Mouse (Mus musculus) lung, postnatal 14 days (tissue): Measurements from ENCODE around the gene Taar7f.
"Not testable (repeated sequence)": the region's sequence is repeated elsewhere in the genome, so short reads cannot be mapped to it uniquely, and the experiment has no call there.

Experiments
- DNase-seq: peaks from one replicate; pipeline ENCODE4 v3.0.0; 2021

Taar7f gene

DNA sequence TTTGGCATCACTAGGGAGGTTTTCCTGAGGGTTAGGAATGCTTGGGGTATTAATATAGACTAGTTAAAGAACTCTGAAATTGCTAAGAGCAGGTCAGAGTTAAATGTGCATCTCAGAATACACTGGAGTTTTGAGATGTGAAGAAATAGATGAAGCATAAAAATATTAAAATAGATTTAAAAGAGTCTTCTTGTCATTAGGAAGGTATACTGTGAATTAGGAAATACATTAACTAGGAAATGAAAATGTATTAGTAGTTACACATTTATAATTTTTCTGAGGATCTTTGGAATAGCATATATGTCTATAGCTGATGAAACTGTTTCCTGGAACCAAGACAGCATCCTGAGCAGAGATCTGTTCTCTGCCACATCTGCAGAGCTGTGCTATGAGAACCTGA lies at the start of gene Taar7f:
Taar7f (plus strand) TSS at position 301 of the 400 bp plus-strand sequence.
- no peak for DNase-seq

DNA sequence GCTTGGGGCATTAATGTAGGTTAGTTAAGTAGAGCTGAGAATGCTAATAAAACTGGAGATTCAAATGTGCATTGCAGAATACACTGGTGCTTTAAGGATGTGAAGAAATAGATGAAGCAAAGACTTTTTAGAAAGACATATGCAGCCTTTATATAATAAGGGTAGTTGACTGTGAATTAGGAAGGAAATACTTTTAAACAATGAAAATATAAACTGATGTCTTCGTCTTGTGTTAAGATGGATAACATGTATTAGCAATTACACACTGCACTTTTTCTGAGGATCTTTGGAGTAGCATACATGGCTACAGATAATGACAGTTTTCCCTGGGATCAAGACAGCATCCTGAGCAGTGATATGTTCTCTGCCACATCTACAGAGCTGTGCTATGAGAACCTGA lies 49.7 kb upstream of the Taar7f start, which contains the start of gene Taar7b:
Taar7b (plus strand) TSS at position 301 of the 400 bp plus-strand sequence.
- no peak for DNase-seq

DNA sequence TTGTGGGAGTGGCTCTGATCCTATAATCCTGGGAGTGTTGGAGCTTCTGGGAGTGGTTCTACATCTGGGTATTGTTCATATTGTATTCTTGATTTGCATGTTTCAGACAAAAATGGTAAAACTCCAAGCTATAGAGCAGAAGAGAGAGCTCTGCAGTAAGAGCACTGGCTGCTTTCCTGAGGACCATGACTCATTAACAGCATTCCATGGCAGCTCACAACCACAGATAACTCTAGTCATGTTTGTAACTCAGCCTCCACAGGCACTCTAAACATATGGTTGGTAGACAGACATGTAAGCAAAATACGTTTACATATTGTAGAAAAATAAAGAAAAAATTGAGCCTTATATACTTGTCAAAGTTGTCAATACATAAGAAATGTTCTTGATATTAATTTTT lies 42.9 kb upstream of the Taar7f start:
- no peak for DNase-seq

DNA sequence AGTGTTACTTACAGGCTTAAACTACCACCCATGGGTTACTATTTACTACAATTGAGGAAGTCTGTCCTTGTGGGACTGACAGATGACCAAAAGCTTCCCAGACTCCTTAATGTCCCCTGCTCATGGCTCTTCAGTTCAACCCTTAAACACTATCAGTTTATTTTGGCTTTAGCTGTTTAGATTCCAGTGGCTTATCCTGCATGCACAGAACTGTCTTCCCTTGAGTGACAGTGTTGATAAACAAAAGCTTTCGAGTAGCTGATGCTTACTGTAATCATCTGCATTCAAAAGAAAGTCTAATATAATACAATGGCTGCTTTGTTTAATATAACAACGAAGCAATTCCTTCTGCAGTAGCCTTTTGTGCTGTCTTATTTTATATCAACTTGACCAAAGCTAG lies 42.3 kb upstream of the Taar7f start:
- no peak for DNase-seq

DNA sequence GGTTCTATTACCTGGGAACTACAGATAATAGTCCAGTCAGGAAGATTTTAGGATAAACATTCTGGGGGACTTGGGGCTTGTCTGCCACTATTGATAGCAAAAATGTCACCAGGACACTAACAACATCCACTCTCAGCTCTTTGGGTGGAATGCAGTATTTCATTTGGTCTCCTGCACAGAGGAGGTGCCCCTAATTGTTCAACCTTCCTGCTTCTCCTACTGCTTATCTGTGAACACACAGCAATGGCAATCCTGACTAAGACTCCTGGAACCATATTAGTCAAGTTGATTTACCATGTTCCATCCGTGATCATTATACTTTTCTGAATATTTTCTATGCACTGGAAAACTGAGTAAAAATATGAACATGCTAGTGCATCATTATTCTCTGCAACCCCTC lies 41.2 kb upstream of the Taar7f start:
- no peak for DNase-seq

DNA sequence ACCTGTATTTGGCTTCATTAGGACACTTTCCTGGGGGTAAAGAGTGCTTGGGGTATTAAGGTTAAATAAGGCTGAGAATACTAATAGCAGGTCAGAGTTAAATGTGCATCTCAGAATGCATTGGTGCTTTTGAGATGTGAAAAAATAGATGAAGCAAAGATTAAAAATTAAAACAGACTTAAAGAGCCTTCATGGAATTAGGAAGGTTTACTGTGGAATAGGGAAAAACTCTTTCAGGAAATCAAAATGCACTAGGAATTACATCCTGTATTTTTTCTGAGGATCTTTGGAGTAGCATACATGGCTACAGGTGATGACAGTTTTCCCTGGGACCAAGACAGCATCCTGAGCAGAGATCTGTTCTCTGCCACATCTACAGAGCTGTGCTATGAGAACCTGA lies 22.4 kb upstream of the Taar7f start, which contains the start of gene Taar7d:
Taar7d (plus strand) TSS at position 301 of the 400 bp plus-strand sequence.
- DNase-seq: no peak

DNA sequence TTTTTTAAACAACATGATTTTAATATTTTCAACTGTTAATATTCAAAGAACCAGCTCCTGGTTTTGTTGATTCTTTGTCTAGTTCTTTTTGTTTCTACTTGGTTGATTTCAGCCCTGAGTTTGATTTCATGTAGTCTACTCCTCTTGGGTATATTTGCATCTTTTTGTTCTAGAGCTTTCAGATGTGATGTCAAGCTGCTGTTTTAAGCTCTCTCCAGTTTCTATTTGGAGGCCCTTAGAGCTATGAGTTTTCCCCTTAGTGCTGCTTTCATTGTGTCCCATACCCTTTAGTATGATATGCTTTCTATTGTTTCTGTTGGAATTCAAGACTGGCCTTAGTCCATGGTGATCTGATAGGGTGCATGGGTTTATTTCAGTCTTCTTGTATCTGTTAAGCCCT lies 18.0 kb upstream of the Taar7f start:
- no peak for DNase-seq

DNA sequence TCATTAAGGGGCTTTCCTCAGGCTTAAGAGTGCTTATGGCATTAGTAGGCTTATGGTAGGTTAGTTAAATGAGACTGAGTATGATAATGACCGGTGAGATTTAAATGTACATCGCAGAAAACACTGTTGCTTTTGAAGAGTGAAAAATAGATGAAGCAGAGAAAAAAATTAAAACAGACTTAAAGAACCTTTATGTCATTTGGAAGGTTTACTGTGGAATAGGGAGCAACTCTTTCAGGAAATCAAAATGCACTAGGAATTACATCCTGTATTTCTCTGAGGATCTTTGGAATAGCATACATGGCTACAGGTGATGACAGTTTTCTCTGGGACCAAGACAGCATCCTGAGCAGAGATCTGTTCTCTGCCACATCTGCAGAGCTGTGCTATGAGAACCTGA lies 12.0 kb upstream of the Taar7f start, which contains the start of gene Taar7e:
Taar7e (plus strand) TSS at position 301 of the 400 bp plus-strand sequence.
- no peak for DNase-seq

DNA sequence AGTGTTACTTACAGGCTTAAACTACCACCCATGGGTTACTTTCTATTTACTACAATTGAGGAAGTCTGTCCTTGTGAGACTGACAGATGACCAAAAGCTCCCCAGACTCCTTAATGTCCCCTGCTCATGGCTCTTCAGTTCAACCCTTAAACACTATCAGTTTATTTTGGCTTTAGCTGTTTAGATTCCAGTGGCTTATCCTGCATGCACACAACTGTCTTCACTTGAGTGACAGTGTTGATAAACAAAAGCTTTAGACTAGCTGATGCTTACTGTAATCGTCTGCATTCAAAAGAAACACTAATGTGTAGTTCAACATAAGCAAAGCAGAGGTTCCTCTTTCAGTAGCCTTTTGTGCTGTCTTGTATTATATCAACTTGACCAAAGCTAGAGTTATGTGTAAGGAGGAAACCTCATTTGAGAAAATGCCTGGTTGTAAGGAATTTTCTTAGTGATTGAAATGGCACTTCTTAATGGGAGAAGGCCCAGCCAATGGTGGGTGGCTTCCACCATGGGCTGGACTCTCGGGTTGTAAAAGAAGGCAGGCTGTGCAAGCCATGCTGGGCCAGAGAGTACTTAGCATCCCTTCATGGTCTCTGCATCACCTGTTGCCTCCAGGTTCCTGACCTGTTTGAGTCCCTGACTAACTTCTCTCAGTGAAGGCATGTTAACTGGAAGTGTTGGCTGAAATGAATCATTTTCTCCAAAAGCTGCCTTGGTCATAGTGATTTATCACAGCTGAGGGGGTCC lies 9.0 kb upstream of the Taar7f start:
- DNase-seq: no peak

DNA sequence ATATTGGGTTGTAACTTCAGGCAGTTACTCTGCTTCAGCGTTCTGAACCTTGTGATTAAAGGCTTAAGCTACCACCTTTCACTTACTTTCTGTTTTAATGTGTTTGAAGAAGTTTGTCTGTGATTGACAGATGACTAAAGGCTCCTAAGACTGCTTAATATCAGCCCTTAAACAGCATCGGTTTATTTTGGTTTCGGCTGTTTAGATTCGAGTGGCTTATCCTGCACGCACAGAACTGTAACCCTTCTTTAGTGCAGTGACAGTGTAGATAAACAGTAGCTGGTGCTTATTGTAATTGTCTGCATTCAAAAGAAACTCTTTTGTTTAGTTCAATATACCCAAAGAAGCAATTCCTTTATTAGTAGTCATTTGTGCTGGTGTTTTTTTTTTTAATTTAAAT lies 2.7 kb downstream of the Taar7f start:
- DNase-seq: no peak

DNA sequence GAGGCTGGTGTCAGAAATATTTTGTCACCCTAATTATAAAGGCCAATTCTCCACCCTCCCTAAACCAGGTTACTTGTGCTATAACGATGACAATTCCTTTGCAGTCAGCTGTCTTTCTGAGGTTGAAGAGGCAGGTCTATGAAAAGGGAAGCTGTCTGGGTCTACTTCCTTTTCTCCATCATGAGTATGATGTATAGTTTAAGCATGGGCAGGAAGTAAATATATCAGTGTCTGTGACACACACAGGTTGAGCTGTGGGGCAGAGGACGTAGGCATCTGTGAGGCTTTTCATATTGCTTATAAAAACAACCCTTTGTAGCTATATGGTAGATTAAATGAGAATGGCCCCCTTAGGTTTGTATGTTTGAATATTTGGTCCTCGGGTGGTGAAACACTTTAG lies 9.7 kb downstream of the Taar7f start:
- no peak for DNase-seq

DNA sequence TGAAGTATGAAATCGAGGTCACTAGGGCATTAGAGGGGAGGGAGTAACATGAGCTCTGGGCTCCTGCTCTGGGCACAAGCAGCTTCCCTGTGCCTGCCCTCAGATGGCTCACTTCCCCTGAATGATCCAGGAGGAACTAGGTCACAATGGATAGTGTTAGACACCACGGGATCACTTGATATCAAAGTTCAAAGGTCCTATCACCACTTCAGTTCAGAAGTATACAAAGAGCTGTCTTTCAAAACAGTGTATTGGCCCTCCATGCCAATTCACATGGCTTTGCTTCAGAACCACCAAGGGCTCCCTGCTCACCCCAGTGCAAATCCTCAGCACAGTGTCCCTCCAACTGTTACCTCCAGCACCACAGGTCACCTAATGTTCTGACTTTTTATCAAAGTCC lies 25.4 kb downstream of the Taar7f start:
- not testable (repeated sequence) for DNase-seq

DNA sequence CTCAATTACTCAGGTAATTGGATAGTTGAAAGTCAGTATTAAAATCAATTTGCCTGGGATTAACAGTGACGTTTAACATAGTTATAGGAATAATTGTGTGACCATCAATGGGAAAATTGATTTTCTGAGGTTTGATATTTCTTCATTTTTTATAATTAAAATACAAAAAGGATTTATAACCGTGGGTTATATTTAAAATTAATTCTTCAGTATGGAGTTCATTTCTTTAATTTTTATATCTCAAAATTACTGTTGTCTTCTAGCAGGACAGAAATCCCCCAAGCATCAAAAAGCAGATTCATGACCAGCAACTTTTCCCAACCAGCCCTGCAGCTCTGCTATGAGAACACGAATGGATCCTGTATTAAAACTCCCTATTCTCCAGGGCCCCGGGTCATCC lies 26.9 kb downstream of the Taar7f start, which contains the start of gene Taar8a:
Taar8a (plus strand) TSS at position 301 of the 400 bp plus-strand sequence.
- not testable (repeated sequence) for DNase-seq

DNA sequence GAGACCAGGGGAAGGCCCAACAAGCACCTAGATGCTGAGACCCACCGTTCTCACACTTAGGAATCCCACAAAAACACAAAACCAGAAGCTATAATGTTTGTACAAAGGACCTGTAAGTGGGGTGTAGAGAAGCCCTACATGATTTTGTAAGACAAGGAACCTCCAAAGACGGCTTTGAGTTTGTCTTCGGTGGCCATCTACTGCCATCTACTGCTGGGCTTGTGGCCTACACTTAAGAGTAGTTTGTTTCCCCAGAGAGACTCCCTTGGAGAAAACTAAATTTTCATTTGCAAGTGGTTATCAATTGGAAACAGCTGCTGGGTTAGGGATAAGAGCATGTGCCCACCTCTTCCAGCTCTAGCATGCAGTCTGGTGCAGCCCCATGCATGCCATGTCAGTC lies 30.9 kb downstream of the Taar7f start:
- peak; percentile 53 for DNase-seq

DNA sequence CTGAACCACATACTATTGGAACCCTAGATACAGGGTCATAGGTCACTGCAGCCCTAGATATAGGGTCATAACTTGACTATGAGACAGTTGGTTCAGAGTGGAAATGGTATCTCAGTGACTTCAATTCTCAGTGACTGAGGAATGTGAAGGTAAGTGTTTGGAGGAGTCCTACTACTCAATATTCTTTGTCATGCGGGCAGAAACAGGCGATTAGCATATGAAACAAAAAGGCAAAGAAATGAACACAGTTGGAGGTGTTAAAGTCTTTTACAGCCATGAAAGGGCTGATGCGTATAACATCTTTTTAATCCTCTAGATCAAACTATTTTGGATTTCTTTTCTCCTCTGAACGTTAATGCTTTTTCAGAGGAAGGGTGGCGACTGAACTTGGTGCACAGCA lies 36.6 kb downstream of the Taar7f start:
- DNase-seq: no peak

DNA sequence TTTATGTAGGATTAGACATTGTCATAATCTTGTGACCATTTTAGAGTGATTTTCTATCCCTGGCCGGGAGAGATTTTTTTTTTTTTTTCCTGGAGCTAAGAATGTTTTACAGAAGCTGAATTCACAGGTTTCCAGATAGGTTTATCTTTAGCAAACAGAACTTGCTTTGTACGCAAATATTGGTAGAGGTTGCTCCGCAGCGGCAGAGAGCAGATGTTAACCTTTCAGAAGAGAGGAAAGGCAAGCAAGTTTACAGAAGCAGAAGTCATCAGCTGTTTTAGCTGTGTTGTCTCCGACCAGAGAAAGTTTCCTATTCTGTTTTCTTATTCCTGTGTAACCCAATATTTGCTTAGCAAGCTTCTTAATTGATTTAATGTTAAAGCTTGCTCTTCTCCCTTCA lies 37.2 kb downstream of the Taar7f start:
- DNase-seq: no peak

DNA sequence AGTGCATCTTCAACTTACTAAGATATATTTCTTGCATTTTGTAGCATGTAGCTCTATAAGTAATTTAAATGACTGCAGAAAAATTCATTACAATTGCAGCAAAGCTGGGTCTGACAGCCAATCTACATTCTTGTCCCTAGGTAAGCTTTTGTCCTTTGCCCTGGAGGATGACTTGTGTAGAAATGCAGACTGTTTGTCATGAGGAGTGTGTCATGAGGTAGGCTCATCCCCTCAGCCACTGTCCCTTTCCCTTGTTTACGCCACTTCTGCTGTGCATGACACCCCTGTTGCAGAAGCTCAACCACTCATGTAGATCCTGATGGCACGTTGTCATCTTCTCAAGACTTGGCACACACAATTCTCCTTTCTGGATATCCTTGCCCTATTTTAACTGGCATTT lies 37.9 kb downstream of the Taar7f start:
- DNase-seq: no peak

DNA sequence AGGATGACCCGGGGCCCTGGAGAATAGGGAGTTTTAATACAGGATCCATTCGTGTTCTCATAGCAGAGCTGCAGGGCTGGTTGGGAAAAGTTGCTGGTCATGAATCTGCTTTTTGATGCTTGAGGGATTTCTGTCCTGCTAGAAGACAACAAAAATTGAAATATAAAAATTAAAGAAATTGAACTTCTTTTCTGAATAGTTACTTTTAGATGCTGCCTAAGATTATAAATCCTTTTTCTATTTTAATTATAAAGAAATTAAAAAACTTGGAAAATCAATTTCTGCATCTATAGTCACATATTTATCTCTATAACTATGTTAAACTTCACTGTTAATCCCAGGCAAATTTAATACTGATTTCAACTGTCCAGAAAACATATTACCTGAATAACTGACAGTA lies 42.9 kb downstream of the Taar7f start, which contains the start of gene Taar8b:
Taar8b (minus strand) TSS at position 101 of the 400 bp plus-strand sequence.
- no peak for DNase-seq

DNA sequence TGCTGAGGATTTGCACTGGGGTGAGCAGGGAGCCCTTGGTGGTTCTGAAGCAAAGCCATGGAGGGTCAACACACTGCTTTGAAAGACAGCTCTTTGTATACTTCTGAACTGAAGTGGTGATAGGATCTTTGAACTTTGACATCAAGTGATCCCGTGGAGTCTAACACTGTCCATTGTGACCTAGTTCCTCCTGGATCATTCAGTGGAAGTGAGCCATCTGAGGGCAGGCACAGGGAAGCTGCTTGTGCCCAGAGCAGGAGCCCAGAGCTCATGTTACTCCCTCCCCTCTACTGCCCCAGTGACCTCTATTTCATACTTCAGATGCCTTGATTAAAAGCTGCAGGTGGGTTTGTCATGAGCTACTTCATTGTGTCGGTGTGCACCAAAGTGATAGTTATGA lies 47.7 kb downstream of the Taar7f start:
- DNase-seq: not testable (repeated sequence)
